Mouse (Mus musculus): ENCODE measurements around the gene Erc1.

- no peak for TF ChIP-seq CTCF (IDR thresholded peaks at IDR 0.05; ENCODE audit: low read depth)
- no peak for TF ChIP-seq EP300 (IDR thresholded peaks at IDR 0.05; ENCODE audit: low read depth)
Observed at GRCm38 (mm10) chr6:119590872-119591271, 257.1 kb downstream of the Erc1 start.

Data from liver, postnatal 0 days (tissue).